Mouse (Mus musculus) megakaryocyte, embryonic 14.5 days (primary cell): Measurements from ENCODE around the gene Pxk.

Experiments used
- FLI1 ChIP-seq: IDR thresholded peaks from 2 replicates; pipeline ENCODE4 v1.6.1; 2012; ENCODE audit warnings: low read length, inconsistent platforms, mixed read lengths
- GATA1 ChIP-seq: IDR thresholded peaks from 3 replicates; pipeline ENCODE4 v1.6.1; 2012; ENCODE audit warnings: mixed read lengths, low read length, inconsistent platforms, borderline replicate concordance

DNA sequence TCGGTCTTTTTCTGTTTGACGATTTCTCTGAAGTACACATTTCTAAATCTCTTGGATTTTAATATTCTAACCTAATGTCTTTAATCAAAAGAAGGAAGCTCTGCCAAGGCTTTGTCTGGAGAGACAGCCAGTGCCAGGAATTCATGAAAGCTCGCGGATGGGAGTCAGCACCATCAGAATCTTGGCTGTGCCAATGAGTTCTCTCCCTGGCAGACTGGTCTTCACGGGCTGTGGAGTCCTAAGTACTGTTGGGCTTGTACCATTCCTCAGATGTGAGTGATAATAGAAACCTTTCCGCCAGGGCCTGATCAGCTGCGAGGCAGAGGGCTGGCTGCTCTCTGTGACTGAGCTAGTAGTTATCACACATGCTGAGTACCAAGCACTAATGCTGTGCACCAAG, 25.1 kb downstream of the Pxk start:
- TF ChIP-seq GATA1 (no peak), FLI1 (no peak)
